Mouse (Mus musculus): Measurements from ENCODE around the gene Vmn1r57.
"Not testable (repeated sequence)": the region's sequence is repeated elsewhere in the genome, so short reads cannot be mapped to it uniquely, and the experiment has no call there.

Gene Vmn1r57

DNA sequence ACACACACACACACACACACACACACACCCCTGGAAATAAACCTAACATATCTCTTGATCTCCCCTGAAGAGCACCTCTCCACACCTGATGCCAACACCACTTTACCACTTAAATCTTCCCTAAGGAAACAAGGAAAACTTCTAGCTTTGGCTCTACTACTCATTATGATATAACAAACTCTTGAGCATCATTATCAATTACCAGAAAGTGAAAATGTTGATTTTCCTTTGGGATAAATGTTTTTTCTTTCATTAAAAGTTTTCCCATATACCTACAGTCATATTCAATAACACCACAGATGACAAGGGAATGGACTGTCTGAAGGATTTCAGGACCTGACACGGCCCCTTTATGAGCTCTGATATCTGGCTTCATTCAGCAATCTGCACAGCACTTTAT, at the start of gene Vmn1r57:
Vmn1r57 (plus strand) TSS at position 301 of the 400 bp plus-strand sequence.
- DNase-seq: not testable (repeated sequence)

DNA sequence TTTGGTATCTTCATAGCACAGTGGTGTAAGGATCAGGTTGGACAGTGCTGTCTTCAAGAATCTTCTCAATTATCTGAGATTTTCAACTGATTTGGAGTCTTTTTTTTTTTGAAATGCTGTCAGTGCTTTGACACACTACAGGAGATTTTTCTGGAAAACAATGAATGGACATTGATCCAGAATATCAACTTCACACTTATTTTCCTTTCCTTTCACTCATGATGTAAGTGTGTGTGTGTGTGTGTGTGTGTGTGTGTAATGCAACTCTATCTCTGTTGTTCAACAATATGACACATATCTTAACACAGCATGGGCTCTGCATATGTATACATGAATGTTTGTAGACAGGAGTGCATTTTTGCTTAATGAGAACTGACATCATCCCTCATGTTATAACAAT, 21.6 kb upstream of the Vmn1r57 start, which contains the start of gene Vmn1r56:
Vmn1r56 (minus strand) TSS at position 101 of the 400 bp plus-strand sequence.
- not testable (repeated sequence) for DNase-seq

DNA sequence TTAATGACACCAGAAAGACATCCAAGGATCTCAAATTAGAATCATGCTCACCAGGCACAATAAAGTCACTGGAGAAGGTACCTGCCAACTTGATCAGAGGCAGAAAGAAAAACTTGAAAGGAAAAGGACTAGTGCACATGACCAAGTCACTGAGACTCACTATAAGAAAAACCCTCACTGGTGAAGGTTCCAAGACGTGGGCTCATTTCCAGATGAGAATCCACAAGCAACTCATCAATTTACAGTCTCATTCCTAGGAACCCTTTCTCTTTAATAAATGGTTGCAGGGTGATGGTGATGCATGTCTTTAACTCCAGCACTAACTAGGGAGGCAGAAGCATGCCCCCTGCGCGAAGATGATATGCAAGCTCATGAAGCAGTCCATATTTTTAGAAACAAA, 44.8 kb downstream of the Vmn1r57 start:
- no peak for DNase-seq
